Mouse (Mus musculus) hindbrain, embryonic 11.5 days (tissue): ENCODE data around the gene Dhx9. TPM values are rescaled to one million over a fixed set of nuclear protein-coding genes. Genes with fewer than 3 reads are reported as not detected.

ENCODE experiments used
- ATAC-seq: fragments of 200-750 bp; cut with Nextera tagmentation; 2 replicates; pipeline ENCODE4 v1.8.0; 2017; ENCODE audit warnings: mild to moderate bottlenecking, moderate TSS enrichment, moderate library complexity; ENCODE audit not compliant: low FRiP score
- DNase-seq: peaks from one replicate; pipeline ENCODE4 v3.0.0-alpha.2; 2015; ENCODE audit warnings: low spot score
- H3K27ac ChIP-seq: fragments of 300-500 bp; sonication (generic); 2 replicates; pipeline ENCODE4 v1.5.1; 2014; ENCODE audit warnings: mild to moderate bottlenecking, low read depth, low read length
- H3K27me3 ChIP-seq: fragments of 300-500 bp; sonication (generic); 2 replicates; pipeline ENCODE4 v1.6.1; 2014; ENCODE audit warnings: mild to moderate bottlenecking, low read length, moderate library complexity, mixed read lengths; ENCODE audit not compliant: control insufficient read depth, insufficient read depth
- H3K36me3 ChIP-seq: fragments of 300-500 bp; sonication (generic); 2 replicates; pipeline ENCODE4 v1.6.1; 2014; ENCODE audit warnings: mild to moderate bottlenecking, low read length, moderate library complexity, mixed read lengths; ENCODE audit not compliant: control insufficient read depth, insufficient read depth
- H3K4me1 ChIP-seq: fragments of 300-500 bp; sonication (generic); replicated peaks from 2 replicates; pipeline ENCODE4 v1.6.1; 2014; ENCODE audit warnings: low read length, mixed read lengths; ENCODE audit not compliant: control insufficient read depth, insufficient read depth
- H3K4me2 ChIP-seq: fragments of 300-500 bp; sonication (generic); replicated peaks from 2 replicates; pipeline ENCODE4 v1.6.1; 2014; ENCODE audit warnings: mild to moderate bottlenecking, low read depth, low read length
- H3K4me3 ChIP-seq: fragments of 300-500 bp; sonication (generic); 2 replicates; pipeline ENCODE4 v1.5.1; 2014; ENCODE audit warnings: low read depth, low read length
- H3K9ac ChIP-seq: fragments of 300-500 bp; sonication (generic); 2 replicates; pipeline ENCODE4 v1.6.1; 2014; ENCODE audit warnings: low read depth, low read length
- H3K9me3 ChIP-seq: fragments of 300-500 bp; sonication (generic); 2 replicates; pipeline ENCODE4 v1.6.1; 2016; ENCODE audit warnings: low read length; ENCODE audit not compliant: control insufficient read depth
- WGBS: fragments of 180-500 bp; shearing (Covaris S2); extraction: QIAGEN DNeasy Blood & Tissue Kit; methylation state at CpG from one replicate; pipeline ENCODE4 v1.1.7; 2014; 5-methylcytosine and 5-hydroxymethylcytosine counted together
- polyA plus RNA-seq: library from polyadenylated mRNA; unstranded; fragments of >200 nt; fragmentation: Nextera tagmentation; extraction: Ambion mirVana; gene quantifications from 2 replicates; pipeline ENCODE4 v1.2.1, GENCODE M21; 2014

Dhx9 gene
- polyA plus RNA-seq, 1 experiment from 2014 or later: 61.3 TPM

DNA sequence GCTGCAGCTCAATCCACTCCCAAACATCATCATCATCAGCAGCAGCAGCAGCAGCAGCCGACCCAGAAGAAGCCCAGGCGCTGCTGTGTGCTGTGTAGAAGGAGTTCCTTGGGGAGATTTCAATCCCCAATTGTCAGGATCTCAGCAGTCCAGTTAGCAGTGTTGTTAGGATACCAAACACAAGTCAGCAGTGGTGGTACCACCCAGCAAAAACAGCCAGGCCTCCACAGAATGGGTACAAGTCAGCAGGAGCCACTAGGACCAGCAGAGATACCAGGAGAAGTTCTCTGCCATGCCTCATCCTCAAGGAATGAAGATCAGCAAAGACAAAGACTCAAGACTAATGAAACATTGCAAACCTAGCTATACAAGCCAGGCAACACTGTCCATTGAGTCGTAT lies 45.8 kb downstream of the Dhx9 start:
- 89% methylated on average over 3 of the region's 3 CpGs for WGBS
- H3K36me3 ChIP-seq: no peaks in the 10 kb centered on the region
- H3K9me3 ChIP-seq: no peaks in the 10 kb centered on the region
- no peak overlapping the region for H3K27ac ChIP-seq
- no peak overlapping the region for H3K4me2 ChIP-seq
- ATAC-seq (no peak), DNase-seq (no peak)
- H3K27me3 ChIP-seq: no peaks in the 10 kb centered on the region
- no peak overlapping the region for H3K9ac ChIP-seq
- H3K4me1 ChIP-seq: no peaks in the 10 kb centered on the region
- H3K4me3 ChIP-seq: no peak overlapping the region

GRCm38 (mm10) chr1:153440752-153441151 lies 46.7 kb downstream of the Dhx9 start:
- Histone ChIP-seq H3K9me3 (no peaks in the 10 kb centered on the region), H3K4me1 (no peaks in the 10 kb centered on the region), H3K4me2 (no peak overlapping the region), H3K27ac (no peak overlapping the region), H3K4me3 (no peak overlapping the region), H3K27me3 (no peaks in the 10 kb centered on the region), H3K9ac (no peak overlapping the region), H3K36me3 (no peaks in the 10 kb centered on the region)
- DNase-seq (no peak), ATAC-seq (no peak)
- WGBS: 83% methylated on average over 4 of the region's 4 CpGs

- Histone ChIP-seq H3K27me3 (no peaks in the 10 kb centered on the region), H3K4me3 (no peak overlapping the region), H3K4me2 (no peak overlapping the region), H3K9ac (no peak overlapping the region), H3K9me3 (no peaks in the 10 kb centered on the region), H3K27ac (no peak overlapping the region), H3K4me1 (no peaks in the 10 kb centered on the region), H3K36me3 (no peaks in the 10 kb centered on the region)
- WGBS: 84% methylated on average over 11 of the region's 11 CpGs
- no peak for DNase-seq
- ATAC-seq: no peak
These were observed 49.9 kb downstream of the Dhx9 start for GRCm38 (mm10) chr1:153437536-153437935.

- Histone ChIP-seq H3K4me3 (no peak overlapping the region), H3K27me3 (no peaks in the 10 kb centered on the region), H3K27ac (no peak overlapping the region), H3K4me1 (no peaks in the 10 kb centered on the region), H3K9me3 (no peaks in the 10 kb centered on the region), H3K9ac (no peak overlapping the region), H3K36me3 (no peaks in the 10 kb centered on the region), H3K4me2 (no peak overlapping the region)
- DNase-seq (no peak), ATAC-seq (no peak)
- whole genome bisulfite sequencing: 88% methylated on average over 5 of the region's 5 CpGs
These were observed 53.4 kb downstream of the Dhx9 start for GRCm38 (mm10) chr1:153433851-153434589.

DNA sequence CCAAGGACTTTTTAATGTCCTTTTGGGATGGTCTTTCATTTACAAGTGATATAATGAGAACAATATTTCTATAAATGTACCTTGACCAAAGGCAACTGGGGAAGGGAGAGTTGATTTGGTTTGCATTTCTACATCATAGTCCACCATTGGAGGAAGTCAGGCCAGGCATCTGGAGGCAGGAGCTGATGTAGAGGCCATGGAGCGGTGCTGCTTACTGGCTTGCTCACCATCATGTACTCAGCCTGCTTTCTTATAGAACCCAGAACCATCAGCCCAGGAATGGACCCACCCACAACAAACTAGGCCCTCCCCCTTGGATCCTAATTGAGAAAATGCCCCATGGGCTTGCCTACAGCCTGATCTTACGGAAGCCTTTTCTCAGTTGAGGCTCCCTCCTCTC lies 55.1 kb downstream of the Dhx9 start:
- Histone ChIP-seq H3K9me3 (no peaks in the 10 kb centered on the region), H3K9ac (no peak overlapping the region), H3K4me3 (no peak overlapping the region), H3K36me3 (no peaks in the 10 kb centered on the region), H3K4me1 (no peaks in the 10 kb centered on the region), H3K27me3 (no peaks in the 10 kb centered on the region), H3K4me2 (no peak overlapping the region), H3K27ac (no peak overlapping the region)
- WGBS: 95% methylated on average over 2 of the region's 2 CpGs
- DNase-seq (no peak), ATAC-seq (no peak)

DNA sequence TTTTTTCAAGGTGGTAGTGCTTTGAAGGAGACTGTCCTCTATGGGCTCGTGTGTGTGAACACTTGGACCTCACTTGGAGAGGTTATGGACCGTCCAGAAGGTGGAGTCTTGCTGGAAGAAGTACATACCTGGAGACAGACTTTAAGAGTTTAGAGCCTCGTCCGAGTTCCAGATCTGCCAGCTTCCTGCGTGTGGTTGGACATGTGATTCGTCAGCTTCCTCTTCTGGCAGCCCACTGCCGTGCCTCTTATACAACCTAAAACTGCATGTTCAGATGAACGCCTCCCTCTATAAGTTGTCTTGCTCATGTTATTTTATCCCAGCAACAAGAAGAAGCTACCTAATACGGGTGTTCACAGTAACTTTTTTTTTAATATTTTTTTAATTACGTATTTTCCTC lies 55.8 kb downstream of the Dhx9 start:
- no peak overlapping the region for H3K27ac ChIP-seq
- ATAC-seq: no peak
- 87% methylated on average over 10 of the region's 10 CpGs for WGBS
- no peaks in the 10 kb centered on the region for H3K4me1 ChIP-seq
- H3K36me3 ChIP-seq: no peaks in the 10 kb centered on the region
- H3K4me3 ChIP-seq: no peak overlapping the region
- no peak for DNase-seq
- no peaks in the 10 kb centered on the region for H3K27me3 ChIP-seq
- H3K9me3 ChIP-seq: no peaks in the 10 kb centered on the region
- H3K9ac ChIP-seq: no peak overlapping the region
- no peak overlapping the region for H3K4me2 ChIP-seq

DNA sequence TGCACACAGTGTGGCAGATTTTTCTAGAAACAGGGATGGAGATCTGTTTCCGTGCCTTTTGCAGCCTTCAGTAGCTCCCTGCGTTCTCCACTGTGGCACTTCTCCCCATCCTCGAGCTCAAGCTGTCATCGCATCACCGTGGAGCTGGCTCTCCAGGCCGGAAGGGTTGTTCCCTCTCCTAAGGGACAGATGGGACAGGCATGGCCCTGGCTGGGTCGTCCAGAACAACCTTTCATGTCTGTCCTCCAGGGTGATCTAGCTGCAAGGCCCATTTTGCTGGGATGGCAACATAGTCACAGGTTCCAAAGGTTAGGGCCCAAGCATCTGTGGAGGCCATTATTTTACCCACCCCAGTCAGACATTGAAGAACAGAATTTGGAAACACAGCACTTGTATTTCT lies 56.3 kb downstream of the Dhx9 start:
- Histone ChIP-seq H3K9ac (no peak overlapping the region), H3K4me2 (no peak overlapping the region), H3K36me3 (no peaks in the 10 kb centered on the region), H3K4me1 (no peaks in the 10 kb centered on the region), H3K4me3 (no peak overlapping the region), H3K27me3 (no peaks in the 10 kb centered on the region), H3K9me3 (no peaks in the 10 kb centered on the region), H3K27ac (no peak overlapping the region)
- WGBS: 69% methylated on average over 7 of the region's 7 CpGs
- ATAC-seq (no peak), DNase-seq (no peak)

- DNase-seq (peak; percentile 79), ATAC-seq (peak; percentile 94)
- Histone ChIP-seq H3K4me2 (peak within 1 kb of the TSS; percentile 97), H3K27me3 (peaks cover 5% of the 10 kb centered on the region; the same call in 1 of the 2 replicates), H3K9ac (peak within 1 kb of the TSS; percentile 53; the same call in 1 of the 2 replicates), H3K36me3 (no peaks in the 10 kb centered on the region), H3K9me3 (no peaks in the 10 kb centered on the region), H3K4me3 (peak within 1 kb of the TSS; percentile 56), H3K4me1 (0 out of 2 replicates have a peak, but pooled peaks cover 2% of the 10 kb centered on the region), H3K27ac (no peak within 1 kb of the TSS)
- WGBS: 2% methylated on average over 59 of the region's 60 CpGs
These were observed 62.5 kb downstream of the Dhx9 start, which contains the start of gene Shcbp1l for GRCm38 (mm10) chr1:153424770-153425584. TSS of gene Shcbp1l (plus strand) at chr1:153425162.
